Mouse (Mus musculus) lung, embryonic 15.5 days (tissue): ENCODE data around the gene Olfr328. TPM values are rescaled to one million over a fixed set of nuclear protein-coding genes. Genes with fewer than 3 reads are reported as not detected.
"Not testable (repeated sequence)": the region's sequence is repeated elsewhere in the genome, so short reads cannot be mapped to it uniquely, and the experiment has no call there.

Experiments used
- ATAC-seq: fragments of 200-750 bp; cut with Nextera tagmentation; 2 replicates; pipeline ENCODE4 v1.8.0; 2017; ENCODE audit warnings: moderate number of reproducible peaks, borderline replicate concordance; ENCODE audit not compliant: low FRiP score, low TSS enrichment; ENCODE audit errors: extremely low read depth
- H3K27ac ChIP-seq: fragments of 300-500 bp; sonication (generic); 2 replicates; pipeline ENCODE4 v1.5.1; 2015; ENCODE audit warnings: moderate library complexity, mild to moderate bottlenecking, inconsistent platforms
- H3K27me3 ChIP-seq: fragments of 300-500 bp; sonication (generic); 2 replicates; pipeline ENCODE4 v1.6.1; 2015; ENCODE audit warnings: inconsistent platforms
- H3K36me3 ChIP-seq: fragments of 300-500 bp; sonication (generic); 2 replicates; pipeline ENCODE4 v1.6.1; 2015; ENCODE audit warnings: inconsistent platforms
- H3K4me1 ChIP-seq: fragments of 300-500 bp; sonication (generic); 2 replicates; pipeline ENCODE4 v1.6.1; 2015; ENCODE audit warnings: inconsistent platforms
- H3K4me2 ChIP-seq: fragments of 300-500 bp; sonication (generic); 2 replicates; pipeline ENCODE4 v1.6.1; 2015; ENCODE audit warnings: inconsistent platforms, mild to moderate bottlenecking, moderate library complexity
- H3K4me3 ChIP-seq: fragments of 300-500 bp; sonication (generic); 2 replicates; pipeline ENCODE4 v1.5.1; 2015; ENCODE audit warnings: mild to moderate bottlenecking, inconsistent platforms
- H3K9ac ChIP-seq: fragments of 300-500 bp; sonication (generic); 2 replicates; pipeline ENCODE4 v1.6.1; 2015; ENCODE audit warnings: inconsistent platforms
- H3K9me3 ChIP-seq: fragments of 300-500 bp; sonication (generic); 2 replicates; pipeline ENCODE4 v1.6.1; 2016; ENCODE audit warnings: inconsistent platforms
- WGBS: fragments of 180-500 bp; shearing (Covaris S2); methylation state at CpG from one replicate; pipeline ENCODE4 v1.1.7; 2015; 5-methylcytosine and 5-hydroxymethylcytosine counted together
- polyA plus RNA-seq: library from polyadenylated mRNA; unstranded; fragments of >200 nt; fragmentation: Nextera tagmentation; extraction: Ambion mirVana; gene quantifications from 2 replicates; pipeline ENCODE4 v1.2.1, GENCODE M21; 2015

The Olfr328 gene
- polyA plus RNA-seq, 1 experiment from 2014 or later: not detected

DNA sequence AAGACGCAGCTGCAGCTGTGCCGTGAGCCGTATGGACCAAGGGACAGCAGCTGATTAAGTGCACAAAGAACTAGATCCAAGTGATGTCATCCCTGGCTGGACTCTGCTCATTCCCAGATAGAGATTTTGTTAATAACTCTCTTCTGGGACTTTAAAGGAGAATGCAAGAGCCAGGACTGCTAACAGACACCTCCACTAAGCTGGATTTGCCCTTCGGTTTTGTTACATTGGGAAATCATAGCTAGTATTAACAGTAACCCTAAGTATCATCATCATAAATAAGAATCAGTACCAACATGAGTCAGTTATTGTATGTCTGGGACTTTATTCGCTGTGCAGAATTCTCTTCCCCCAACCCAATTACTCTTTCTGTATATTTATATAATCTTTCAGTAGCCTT is 9.1 kb downstream of the Olfr328 start, which contains the start of gene Olfr329-ps:
Gene Olfr329-ps (minus strand): TSS at position 101 of the 400 bp plus-strand sequence.
- Histone ChIP-seq H3K27ac (no peak within 1 kb of the TSS), H3K4me2 (no peak within 1 kb of the TSS), H3K36me3 (no peaks in the 10 kb centered on the region), H3K27me3 (no peaks in the 10 kb centered on the region), H3K4me1 (no peaks in the 10 kb centered on the region), H3K9me3 (no peaks in the 10 kb centered on the region), H3K9ac (no peak within 1 kb of the TSS), H3K4me3 (no peak within 1 kb of the TSS)
- no peak for ATAC-seq
- WGBS: 64% methylated on average over 5 of the region's 5 CpGs

DNA sequence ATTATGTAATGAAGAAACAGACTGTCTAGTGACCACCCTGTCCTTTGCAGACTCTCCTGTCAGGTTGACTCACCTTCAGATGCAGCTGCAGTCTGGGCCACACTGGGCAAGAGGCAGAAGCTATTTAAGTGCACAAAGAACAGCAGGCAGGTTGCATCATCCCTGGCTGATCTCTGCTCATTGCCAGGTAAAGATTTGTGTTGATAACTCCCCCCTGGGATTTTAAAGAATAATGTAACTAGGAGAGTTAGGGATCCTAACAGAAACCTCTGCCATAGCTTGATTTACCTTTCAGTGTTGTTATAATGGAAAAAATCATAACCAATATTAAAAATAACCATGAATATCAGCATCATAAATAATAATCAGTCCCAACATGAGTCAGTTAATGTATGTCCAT is 20.7 kb downstream of the Olfr328 start, which contains the start of gene Olfr330:
Gene Olfr330 (minus strand): TSS at position 101 of the 400 bp plus-strand sequence.
- H3K9ac ChIP-seq, H3K27me3 ChIP-seq, H3K4me1 ChIP-seq, H3K36me3 ChIP-seq, H3K4me3 ChIP-seq, H3K4me2 ChIP-seq, H3K27ac ChIP-seq, ATAC-seq, H3K9me3 ChIP-seq: not testable (repeated sequence)

DNA sequence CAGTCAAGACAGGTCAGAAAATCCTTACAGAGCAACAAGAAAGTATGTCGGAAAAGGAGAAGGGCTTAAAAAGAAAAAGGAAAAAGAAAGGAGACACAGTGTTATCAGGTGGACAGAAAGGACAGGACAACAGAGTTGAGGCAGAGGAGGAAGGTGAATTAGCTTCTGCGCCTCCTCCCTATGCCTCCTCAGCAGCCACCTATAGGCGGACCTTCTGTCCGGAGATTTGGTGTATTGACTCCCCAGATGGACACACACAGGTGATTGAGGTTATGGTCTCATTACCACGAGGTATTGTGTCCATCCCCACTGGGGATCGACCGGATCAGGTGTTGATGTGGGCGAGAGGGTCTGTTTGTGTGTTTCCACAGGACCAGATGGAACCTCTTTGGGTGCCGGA is 35.7 kb downstream of the Olfr328 start:
- not testable (repeated sequence) for H3K36me3 ChIP-seq, H3K9me3 ChIP-seq, H3K9ac ChIP-seq, H3K27me3 ChIP-seq, H3K4me1 ChIP-seq, ATAC-seq, H3K4me3 ChIP-seq, H3K4me2 ChIP-seq, H3K27ac ChIP-seq
- 90% methylated on average over 8 of the region's 9 CpGs for WGBS

DNA sequence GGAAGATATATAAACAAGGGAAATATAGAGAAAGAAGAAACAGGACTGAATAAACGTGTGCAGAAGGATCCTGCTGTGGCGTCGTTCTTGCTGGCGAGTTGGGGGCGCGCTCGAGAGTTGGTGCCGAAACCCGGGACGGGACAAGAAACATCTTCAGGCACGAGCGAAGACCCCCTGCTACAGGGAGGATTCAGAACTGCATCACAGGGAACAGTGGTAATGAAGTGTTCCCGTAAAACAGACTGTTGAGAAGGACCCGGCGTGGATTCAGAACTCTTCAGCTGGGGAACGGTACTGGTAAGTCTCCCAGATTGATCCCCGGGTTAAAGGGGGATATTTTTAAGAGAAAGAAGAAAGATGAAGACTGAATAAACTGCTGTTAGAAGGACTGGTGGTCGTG is 36.5 kb downstream of the Olfr328 start:
- H3K27me3 ChIP-seq, H3K9me3 ChIP-seq, H3K4me2 ChIP-seq, H3K4me1 ChIP-seq, H3K9ac ChIP-seq, H3K4me3 ChIP-seq, H3K27ac ChIP-seq, H3K36me3 ChIP-seq, ATAC-seq: not testable (repeated sequence)
- 92% methylated on average over 18 of the region's 18 CpGs for WGBS

DNA sequence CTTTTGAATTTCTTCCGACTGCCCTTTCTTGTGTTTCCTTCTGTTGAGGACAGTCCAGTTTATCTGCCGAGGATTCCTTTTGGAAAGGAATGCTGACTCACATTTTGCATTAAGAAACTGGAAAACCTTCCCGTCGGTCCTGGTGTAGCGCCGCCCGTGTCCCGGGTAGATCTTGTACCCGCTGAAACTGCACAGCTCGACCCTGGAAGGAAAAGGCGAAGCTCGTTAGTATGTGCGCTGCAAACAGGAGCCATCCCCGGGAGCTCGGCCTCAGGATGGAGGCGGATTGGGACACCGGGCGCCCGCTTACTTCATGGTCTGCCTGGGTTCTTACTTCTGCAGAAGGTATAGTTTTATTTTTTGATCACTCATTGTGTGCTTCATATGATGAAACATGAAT is 46.4 kb downstream of the Olfr328 start:
- ATAC-seq, H3K9me3 ChIP-seq, H3K4me2 ChIP-seq, H3K36me3 ChIP-seq, H3K9ac ChIP-seq, H3K4me3 ChIP-seq, H3K4me1 ChIP-seq, H3K27ac ChIP-seq, H3K27me3 ChIP-seq: not testable (repeated sequence)
- WGBS: 79% methylated on average over 19 of the region's 19 CpGs

DNA sequence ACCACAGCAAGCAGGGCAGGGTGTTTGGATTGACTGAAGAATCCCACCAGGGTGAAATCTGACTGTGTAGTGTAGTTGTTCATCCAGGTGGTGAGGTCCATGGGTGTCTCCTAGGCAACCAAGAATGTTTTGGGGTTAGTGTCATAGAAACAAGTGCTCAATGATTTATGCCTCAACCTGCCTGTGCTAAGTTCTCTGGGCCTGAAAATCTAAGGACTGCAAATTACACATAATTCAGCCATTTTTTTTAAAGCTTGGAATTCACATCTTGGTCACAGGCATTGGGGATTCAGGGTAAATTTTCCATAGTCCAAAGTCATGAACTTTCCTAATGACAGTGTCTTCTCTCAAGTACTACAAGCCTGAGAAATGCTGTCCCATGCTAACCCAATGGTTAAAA is 53.0 kb downstream of the Olfr328 start, which contains the start of gene Olfr331:
Gene Olfr331 (minus strand): TSS at position 101 of the 400 bp plus-strand sequence.
- H3K9me3 ChIP-seq, H3K4me1 ChIP-seq, H3K9ac ChIP-seq, H3K36me3 ChIP-seq, H3K27me3 ChIP-seq, ATAC-seq, H3K4me3 ChIP-seq, H3K4me2 ChIP-seq, H3K27ac ChIP-seq: not testable (repeated sequence)

Other genes starting within 250 kb of the Olfr328 start
- gene Zfp692, start 248.6 kb downstream of the Olfr328 start, polyA plus RNA-seq: 23.4 and 25.6 TPM in 2 replicates
- gene Zfp672, start 225.3 kb downstream of the Olfr328 start, polyA plus RNA-seq: 29.8 and 32.3 TPM in 2 replicates
- gene Sh3bp5l, start 224.9 kb downstream of the Olfr328 start, polyA plus RNA-seq: 32.3 and 38.3 TPM in 2 replicates
- 0.40 TPM in 1 of 2 replicates, not detected in the other for gene Lypd8, start 176.6 kb downstream of the Olfr328 start, polyA plus RNA-seq
- not detected in 2 replicates for gene 1810065E05Rik, start 134.5 kb downstream of the Olfr328 start, polyA plus RNA-seq
- gene Gm12253, start 123.1 kb downstream of the Olfr328 start, polyA plus RNA-seq: not detected in 2 replicates
- gene Lypd9, start 102.7 kb downstream of the Olfr328 start, polyA plus RNA-seq: not detected in 2 replicates
- gene Olfr30, start 93.4 kb downstream of the Olfr328 start, polyA plus RNA-seq: not detected in 2 replicates
- gene Olfr332, start 63.1 kb downstream of the Olfr328 start, polyA plus RNA-seq: not detected in 2 replicates
- gene Olfr331, start 53.1 kb downstream of the Olfr328 start, polyA plus RNA-seq: not detected in 2 replicates
- not detected in 2 replicates for gene Olfr330, start 20.8 kb downstream of the Olfr328 start, polyA plus RNA-seq
- not detected in 2 replicates for gene Olfr329-ps, start 9.2 kb downstream of the Olfr328 start, polyA plus RNA-seq
- not detected in 2 replicates for gene Olfr224, start 14.9 kb upstream of the Olfr328 start, polyA plus RNA-seq
- not detected in 2 replicates for gene Olfr325, start 22.1 kb upstream of the Olfr328 start, polyA plus RNA-seq
- gene Olfr324, start 39.5 kb upstream of the Olfr328 start, polyA plus RNA-seq: not detected in 2 replicates
- not detected in 2 replicates for gene 2210407C18Rik, start 60.4 kb upstream of the Olfr328 start, polyA plus RNA-seq
- gene Olfr323, start 74.9 kb upstream of the Olfr328 start, polyA plus RNA-seq: not detected in 2 replicates
- gene Trim58, start 84.8 kb upstream of the Olfr328 start, polyA plus RNA-seq: 0.11 and 0.16 TPM in 2 replicates
- not detected in 2 replicates for gene Olfr322, start 103.1 kb upstream of the Olfr328 start, polyA plus RNA-seq
- gene Olfr320, start 125.5 kb upstream of the Olfr328 start, polyA plus RNA-seq: not detected in 2 replicates
- gene Olfr319, start 143.5 kb upstream of the Olfr328 start, polyA plus RNA-seq: not detected in 2 replicates
- gene Olfr318, start 168.4 kb upstream of the Olfr328 start, polyA plus RNA-seq: not detected in 2 replicates
- not detected in 2 replicates for gene Olfr317, start 183.6 kb upstream of the Olfr328 start, polyA plus RNA-seq
- not detected in 2 replicates for gene Olfr316, start 197.1 kb upstream of the Olfr328 start, polyA plus RNA-seq
- not detected in 2 replicates for gene Olfr315, start 217.6 kb upstream of the Olfr328 start, polyA plus RNA-seq
- not detected in 2 replicates for gene Olfr314, start 227.3 kb upstream of the Olfr328 start, polyA plus RNA-seq
- gene Fam183b, start 246.3 kb upstream of the Olfr328 start, polyA plus RNA-seq: 4.5 and 5.7 TPM in 2 replicates